Mouse (Mus musculus) MEL (cell line): ENCODE results near the gene Acot7. TPM values are rescaled to one million over a fixed set of nuclear protein-coding genes. Genes with fewer than 3 reads are reported as not detected.

Experiments
- DNase-seq: peaks from one replicate; pipeline ENCODE4 v3.0.0; 2011; ENCODE audit warnings: low read depth, low spot score
- H3K27ac ChIP-seq: 2 replicates; pipeline ENCODE4 v1.5.1; 2012; ENCODE audit warnings: low read depth, mild to moderate bottlenecking, control low read depth, low read length, moderate library complexity; ENCODE audit not compliant: control insufficient read depth
- H3K27me3 ChIP-seq, 2 experiments: fragments of 150-350 bp in 1 of 2; sonication (generic) in 1 of 2; 2 replicates each; pipeline ENCODE4 v1.6.1; 2012; ENCODE audit warnings: low read length in 2 of 2, mild to moderate bottlenecking in 2 of 2, improper control_type of control experiment in 1 of 2, moderate library complexity in 1 of 2; ENCODE audit not compliant: insufficient read depth in 2 of 2, control insufficient read depth in 1 of 2
- H3K36me3 ChIP-seq, 2 experiments: 2 replicates each; pipeline ENCODE4 v1.6.1; 2012 to 2014; ENCODE audit warnings: low read length in 2 of 2, improper control_type of control experiment in 1 of 2, inconsistent platforms in 1 of 2, mild to moderate bottlenecking in 1 of 2; ENCODE audit not compliant: insufficient read depth in 2 of 2, control insufficient read depth in 1 of 2
- H3K4me1 ChIP-seq, 2 experiments: fragments of 150-350 bp in 1 of 2; sonication (generic) in 1 of 2; 2 replicates each; pipeline ENCODE4 v1.6.1; 2012; ENCODE audit warnings: low read length in 2 of 2, improper control_type of control experiment in 1 of 2, mild to moderate bottlenecking in 1 of 2; ENCODE audit not compliant: insufficient read depth in 2 of 2, control insufficient read depth in 1 of 2
- H3K4me3 ChIP-seq, 2 experiments: fragments of 150-350 bp in 1 of 2; sonication (generic) in 1 of 2; 2 replicates each; pipeline ENCODE4 v1.5.1; 2012; ENCODE audit warnings: low read depth in 2 of 2, low read length in 2 of 2, mild to moderate bottlenecking in 2 of 2, moderate library complexity in 2 of 2, control low read depth in 1 of 2, improper control_type of control experiment in 1 of 2; ENCODE audit not compliant: control insufficient read depth in 1 of 2, insufficient read depth in 1 of 2
- H3K79me2 ChIP-seq: 2 replicates; pipeline ENCODE4 v1.6.1; 2012; ENCODE audit warnings: mild to moderate bottlenecking, low read length, moderate library complexity; ENCODE audit not compliant: control insufficient read depth, poor library complexity, insufficient read depth
- H3K9ac ChIP-seq: 2 replicates; pipeline ENCODE4 v1.6.1; 2012; ENCODE audit warnings: low read depth, mild to moderate bottlenecking, control low read depth, low read length, moderate library complexity; ENCODE audit not compliant: control insufficient read depth, poor library complexity, severe bottlenecking
- H3K9me3 ChIP-seq: fragments of 150-350 bp; sonication (generic); replicated peaks from 2 replicates; pipeline ENCODE4 v1.6.1; 2012; ENCODE audit warnings: mild to moderate bottlenecking, low read length, improper control_type of control experiment, moderate library complexity; ENCODE audit not compliant: insufficient read depth
- BHLHE40 ChIP-seq: IDR thresholded peaks from 2 replicates; pipeline ENCODE4 v1.6.1; 2012; ENCODE audit warnings: low read depth, mild to moderate bottlenecking, inconsistent platforms, low read length, improper control_type of control experiment, borderline replicate concordance
- CHD1 ChIP-seq: IDR thresholded peaks from 2 replicates; pipeline ENCODE4 v1.6.1; 2012; ENCODE audit warnings: low read depth, mild to moderate bottlenecking, inconsistent platforms, low read length, improper control_type of control experiment
- CHD2 ChIP-seq: IDR thresholded peaks from 2 replicates; pipeline ENCODE4 v1.6.1; 2011; ENCODE audit warnings: low read length, improper control_type of control experiment
- CTCF ChIP-seq, 3 experiments: IDR thresholded peaks in 2 of 3; conservative IDR thresholded peaks in 1 of 3; 2 replicates each; pipeline ENCODE4 v1.5.1; 2011 to 2012; ENCODE audit warnings: low read length in 3 of 3, low read depth in 2 of 3, mild to moderate bottlenecking in 2 of 3, improper control_type of control experiment in 1 of 3, inconsistent platforms in 1 of 3, mixed read lengths in 1 of 3, moderate library complexity in 1 of 3; ENCODE audit not compliant: control insufficient read depth in 1 of 3, insufficient read depth in 1 of 3, poor library complexity in 1 of 3, severe bottlenecking in 1 of 3
- E2F4 ChIP-seq: IDR thresholded peaks from 2 replicates; pipeline ENCODE4 v1.6.1; 2011; ENCODE audit warnings: low read depth, low read length, improper control_type of control experiment, borderline replicate concordance
- EP300 ChIP-seq, 2 experiments: IDR thresholded peaks; 2 replicates each; pipeline ENCODE4 v1.6.1; 2011; ENCODE audit warnings: improper control_type of control experiment in 2 of 2, low read length in 2 of 2, low read depth in 1 of 2, mild to moderate bottlenecking in 1 of 2
- GABPA ChIP-seq: IDR thresholded peaks from 2 replicates; pipeline ENCODE4 v1.6.1; 2012; ENCODE audit warnings: low read depth, mild to moderate bottlenecking, inconsistent platforms, low read length, improper control_type of control experiment, moderate library complexity
- HCFC1 ChIP-seq: IDR thresholded peaks from 2 replicates; pipeline ENCODE4 v1.6.1; 2012; ENCODE audit warnings: low read depth, mild to moderate bottlenecking, inconsistent platforms, low read length, improper control_type of control experiment, moderate library complexity
- KAT2A ChIP-seq: conservative IDR thresholded peaks from 2 replicates; pipeline ENCODE4 v1.6.1; 2012; ENCODE audit warnings: low read depth, low read length, improper control_type of control experiment, inconsistent platforms
- MAX ChIP-seq: IDR thresholded peaks from 2 replicates; pipeline ENCODE4 v1.6.1; 2011; ENCODE audit warnings: low read length, improper control_type of control experiment
- MAZ ChIP-seq: IDR thresholded peaks from 2 replicates; pipeline ENCODE4 v1.6.1; 2012; ENCODE audit warnings: low read depth, mild to moderate bottlenecking, inconsistent platforms, low read length, improper control_type of control experiment
- MXI1 ChIP-seq: IDR thresholded peaks from 2 replicates; pipeline ENCODE4 v1.6.1; 2011; ENCODE audit warnings: mild to moderate bottlenecking, low read depth, low read length, improper control_type of control experiment
- MYC ChIP-seq: IDR thresholded peaks from 2 replicates; pipeline ENCODE4 v1.6.1; 2011; ENCODE audit warnings: low read depth, mild to moderate bottlenecking, low read length, improper control_type of control experiment, moderate library complexity
- NELFE ChIP-seq: IDR thresholded peaks from 2 replicates; pipeline ENCODE4 v1.6.1; 2011; ENCODE audit warnings: low read depth, low read length, improper control_type of control experiment
- NRF1 ChIP-seq: IDR thresholded peaks from 2 replicates; pipeline ENCODE4 v1.6.1; 2014; ENCODE audit warnings: low read depth, mild to moderate bottlenecking, inconsistent platforms, low read length, improper control_type of control experiment, moderate library complexity; ENCODE audit not compliant: poor library complexity, insufficient read depth, severe bottlenecking
- POLR2AphosphoS5 ChIP-seq: IDR thresholded peaks from 2 replicates; pipeline ENCODE4 v1.6.1; 2012; ENCODE audit warnings: low read depth, borderline replicate concordance, mild to moderate bottlenecking, inconsistent platforms, low read length, moderate library complexity, mixed read lengths
- RAD21 ChIP-seq: IDR thresholded peaks from 2 replicates; pipeline ENCODE4 v1.6.1; 2011; ENCODE audit warnings: mild to moderate bottlenecking, low read depth, low read length, improper control_type of control experiment
- RCOR1 ChIP-seq: IDR thresholded peaks from 2 replicates; pipeline ENCODE4 v1.6.1; 2012; ENCODE audit warnings: low read depth, mild to moderate bottlenecking, inconsistent platforms, low read length, improper control_type of control experiment
- SIN3A ChIP-seq: IDR thresholded peaks from 2 replicates; pipeline ENCODE4 v1.6.1; 2012; ENCODE audit warnings: low read length, improper control_type of control experiment, inconsistent platforms
- SMC3 ChIP-seq: IDR thresholded peaks from 2 replicates; pipeline ENCODE4 v1.6.1; 2011; ENCODE audit warnings: low read depth, low read length, improper control_type of control experiment
- TAL1 ChIP-seq: IDR thresholded peaks from 2 replicates; pipeline ENCODE4 v1.6.1; 2012; ENCODE audit warnings: mild to moderate bottlenecking, inconsistent platforms, low read length, moderate library complexity, mixed read lengths
- USF1 ChIP-seq: IDR thresholded peaks from 2 replicates; pipeline ENCODE4 v1.6.1; 2014; ENCODE audit warnings: low read depth, mild to moderate bottlenecking, inconsistent platforms, low read length, improper control_type of control experiment, moderate library complexity
- USF2 ChIP-seq, 2 experiments: IDR thresholded peaks; 2 replicates each; pipeline ENCODE4 v1.6.1; 2011 to 2012; ENCODE audit warnings: improper control_type of control experiment in 2 of 2, low read length in 2 of 2, borderline replicate concordance in 1 of 2, inconsistent platforms in 1 of 2, low read depth in 1 of 2, mild to moderate bottlenecking in 1 of 2; ENCODE audit not compliant: insufficient read depth in 1 of 2
- ZMIZ1 ChIP-seq: IDR thresholded peaks from 2 replicates; pipeline ENCODE4 v1.6.1; 2012; ENCODE audit warnings: low read depth, mild to moderate bottlenecking, inconsistent platforms, low read length, improper control_type of control experiment, moderate library complexity
- ZNF384 ChIP-seq: IDR thresholded peaks from 2 replicates; pipeline ENCODE4 v1.6.1; 2012; ENCODE audit warnings: low read depth, mild to moderate bottlenecking, inconsistent platforms, low read length, improper control_type of control experiment
- polyA plus RNA-seq, 2 experiments: library from polyadenylated mRNA; stranded (reverse) in 1 of 2; unstranded in 1 of 2; fragments of >175 nt in 1 of 2; fragments of >200 nt in 1 of 2; gene quantifications; 2 replicates each; pipeline versions ENCODE4 v1.2.1 to v1.2.4; 2012; ENCODE audit warnings: low replicate concordance in 2 of 2, low read depth in 1 of 2; ENCODE audit not compliant: insufficient read length in 2 of 2, insufficient read depth in 1 of 2, missing spikeins in 1 of 2
- total RNA-seq: library from RNA; depleted of rRNA; stranded (reverse); fragments of 300-350 nt; gene quantifications from 2 replicates; pipeline ENCODE4 v1.2.3, GENCODE M21; 2012

Acot7 gene
- total and polyA plus RNA-seq, 3 experiments, result 92.7 to 127 TPM; not detected in 1

GRCm38 (mm10) chr4:152131809-152132771, 45.8 kb upstream of the Acot7 start:
- peak overlapping the region in 1 of 2 experiments; percentile 64; a peak in 2 of 4 replicates for H3K4me3 ChIP-seq
- no peak overlapping the region; the same call in 1 of the 2 replicates for H3K9ac ChIP-seq
- TF ChIP-seq BHLHE40, result no peak
- no peak for TF ChIP-seq ZNF384
- TF ChIP-seq HCFC1, result no peak
- TF ChIP-seq CHD1, result no peak
- TF ChIP-seq RAD21, result no peak
- TF ChIP-seq CHD2, result no peak
- no peak for TF ChIP-seq EP300 (IDR thresholded peaks at IDR 0.05; ENCODE audit: low read depth in 1 of 2, low read length in 2 of 2)
- no peak for TF ChIP-seq POLR2AphosphoS5
- TF ChIP-seq TAL1, result no peak
- H3K79me2 ChIP-seq, result no peaks in the 10 kb centered on the region; the same call in 1 of the 2 replicates
- DNase-seq, result no peak
- H3K27ac ChIP-seq, result no peak overlapping the region
- H3K27me3 ChIP-seq, result no peaks in the 10 kb centered on the region
- no peaks in the 10 kb centered on the region for H3K9me3 ChIP-seq
- H3K36me3 ChIP-seq, result no peaks in the 10 kb centered on the region
- H3K4me1 ChIP-seq, result no peaks in the 10 kb centered on the region

DNA sequence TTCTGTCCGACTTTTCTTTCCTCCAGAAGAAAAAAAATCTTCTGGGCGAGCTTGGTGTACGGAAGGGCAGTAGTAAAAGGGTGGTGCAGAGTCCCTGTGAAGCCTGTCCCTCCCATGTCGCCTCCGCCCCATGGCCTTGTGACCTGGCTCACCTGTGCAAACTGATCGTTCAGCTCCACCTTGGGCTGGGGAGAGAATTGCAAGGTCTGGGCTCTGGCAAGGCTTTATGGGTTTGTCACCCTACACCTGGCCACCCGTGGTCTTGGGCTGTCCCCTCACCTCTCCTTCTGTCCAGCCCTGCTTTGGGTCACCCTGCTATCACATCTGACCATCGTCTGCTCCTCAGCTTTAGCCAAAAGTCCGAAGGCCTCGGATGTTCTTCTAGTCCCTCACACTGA, 45.2 kb upstream of the Acot7 start:
- H3K79me2 ChIP-seq, result no peaks in the 10 kb centered on the region; the same call in 1 of the 2 replicates
- H3K36me3 ChIP-seq, result no peaks in the 10 kb centered on the region
- H3K4me1 ChIP-seq, result no peaks in the 10 kb centered on the region; a peak in 1 of 4 replicates
- no peak overlapping the region for H3K4me3 ChIP-seq
- no peak overlapping the region for H3K27ac ChIP-seq
- H3K27me3 ChIP-seq, result no peaks in the 10 kb centered on the region
- DNase-seq, result no peak
- H3K9me3 ChIP-seq, result no peaks in the 10 kb centered on the region
- no peak overlapping the region for H3K9ac ChIP-seq
- TF ChIP-seq MAX (no peak), KAT2A (no peak), SMC3 (no peak), CHD1 (no peak), CTCF (IDR thresholded peaks at IDR 0.05 in 2 of 3, conservative IDR thresholded peaks at IDR 0.05 in 1 of 3; ENCODE audit: control insufficient read depth in 1 of 3, insufficient read depth in 1 of 3, low read depth in 2 of 3, low read length in 3 of 3, poor library complexity in 1 of 3, severe bottlenecking in 1 of 3) (no peak), MXI1 (no peak), MAZ (no peak), E2F4 (no peak), NELFE (no peak), NRF1 (no peak), SIN3A (no peak), ZMIZ1 (no peak), USF1 (no peak), CHD2 (no peak), MYC (no peak), RCOR1 (no peak), USF2 (IDR thresholded peaks at IDR 0.05; ENCODE audit: borderline replicate concordance in 1 of 2, insufficient read depth in 1 of 2, low read depth in 1 of 2, low read length in 2 of 2) (no peak), GABPA (no peak)
